8 mouse cellular contexts compared by ENCODE assay signal in the genomic region with DNA sequence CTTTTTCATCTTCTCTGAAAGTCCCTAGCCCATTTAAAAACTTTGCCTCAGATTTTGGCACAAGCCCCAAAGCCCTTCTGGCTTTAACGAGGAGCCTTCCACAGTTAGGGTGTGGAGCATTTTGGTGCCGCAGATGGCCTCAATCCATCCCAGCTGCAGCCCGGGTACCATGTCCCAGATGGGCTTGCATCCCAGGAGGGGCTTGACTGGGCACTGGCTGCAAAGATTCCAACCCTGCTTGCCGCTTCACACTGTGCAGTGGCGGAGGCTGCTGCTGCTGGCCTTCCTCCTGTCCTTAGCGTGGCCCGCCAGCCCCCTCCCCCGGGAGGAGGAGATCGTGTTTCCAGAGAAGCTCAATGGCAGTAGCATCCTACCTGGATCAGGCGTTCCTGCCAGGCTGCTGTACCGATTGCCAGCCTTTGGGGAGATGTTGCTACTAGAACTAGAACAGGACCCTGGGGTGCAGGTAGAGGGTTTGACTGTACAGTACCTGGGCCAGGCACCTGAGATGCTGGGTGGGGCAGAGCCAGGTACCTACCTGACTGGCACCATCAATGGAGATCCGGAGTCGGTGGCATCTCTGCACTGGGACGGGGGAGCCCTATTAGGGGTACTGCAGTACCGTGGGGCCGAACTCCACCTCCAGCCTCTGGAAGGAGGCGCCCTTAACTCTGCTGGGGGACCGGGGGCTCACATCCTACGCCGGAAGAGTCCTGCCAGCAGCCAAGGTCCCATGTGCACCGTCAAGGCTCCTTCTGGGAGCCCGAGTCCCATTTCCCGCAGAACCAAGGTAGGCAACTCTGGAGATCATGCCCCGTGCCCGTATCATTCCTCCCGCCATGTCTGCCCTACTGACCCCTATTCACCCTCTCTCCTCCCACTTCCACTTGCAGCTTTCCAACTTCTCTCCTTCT. TPM values are rescaled to one million over a fixed set of nuclear protein-coding genes. Genes with fewer than 3 reads are reported as not detected.
DNase-seq lines count a peak whose midpoint lies in the region; ATAC-seq and TF ChIP-seq lines count a peak whose summit lies in the region.

A gene (minus strand): TSS at position 709 of the 914 bp plus-strand sequence.

- no peaks in the 10 kb centered on the region for H3K36me3 ChIP-seq in testis, adult 2 months (ENCODE audit: control insufficient read depth, insufficient read depth, low read length)

- H3K27me3 ChIP-seq in testis, adult 2 months (ENCODE audit: control insufficient read depth, insufficient read depth, low read length), result no peaks in the 10 kb centered on the region

- no peak for TF ChIP-seq CTCF in testis, adult 2 months (IDR thresholded peaks at IDR 0.05; ENCODE audit: control insufficient read depth, insufficient read depth, insufficient replicate concordance, low read depth, low read length)

- no peak for DNase-seq in testis, postnatal 10 days (ENCODE audit: low spot score)
- peak; percentile 55 for DNase-seq in embryo, embryonic 10.5 days (ENCODE audit: low spot score)
- DNase-seq in heart, adult 18-20 months, result peak in 1 of 2 experiments; percentile 30
- no peak for DNase-seq in large intestine, adult 2 months (ENCODE audit: low read depth, low spot score)
- no peak for DNase-seq in spleen, postnatal 36 days (ENCODE audit: low spot score in 2 of 2)
- no peak for DNase-seq in cerebellum, adult 9-11 months

- H3K27ac ChIP-seq in testis, adult 2 months (ENCODE audit: control insufficient read depth, insufficient read depth, low read depth, low read length), result no peak within 1 kb of the TSS

- no peak within 1 kb of the TSS for H3K4me3 ChIP-seq in testis, adult 2 months (ENCODE audit: control insufficient read depth, low read depth, low read length)

- TF ChIP-seq POLR2A in testis, adult 2 months (IDR thresholded peaks at IDR 0.05; ENCODE audit: control insufficient read depth, low read depth, low read length), result no peak

- ATAC-seq in megakaryocyte-erythroid progenitor cell, adult 5-6 weeks (replicated peaks; ENCODE audit: low FRiP score, low TSS enrichment, poor library complexity, severe bottlenecking), result no peak

- 33% methylated on average over 26 of the region's 26 CpGs for WGBS in large intestine, adult 2 months

- H3K4me1 ChIP-seq in testis, adult 2 months (ENCODE audit: control insufficient read depth, insufficient read depth, low read length), result peaks cover 16% of the 10 kb centered on the region

RNA-seq across cellular contexts. Expression of the gene that starts here (rescaled TPM):
- polyA plus RNA-seq in testis, adult 2 months (2012; rRNA removed), result 86.0 and 91.4 TPM in 2 replicates
- total RNA-seq in heart, adult 18-20 months (2021), result 1,000 to 10,000 TPM; 1,592 to 1,593 TPM
- polyA plus RNA-seq in large intestine, adult 2 months (2012; rRNA removed), result 167 and 181 TPM in 2 replicates
- total RNA-seq in megakaryocyte-erythroid progenitor cell, adult 5-6 weeks (2014; fragmentation: Nextera tagmentation), result 273 and 313 TPM in 2 replicates
- 280 and 331 TPM in 2 replicates for total RNA-seq in megakaryocyte-erythroid progenitor cell, adult 5-6 weeks (2017)

Comparison
In these comparisons a context has a peak if more than half of its experiments do, and no peak if none do; other contexts are left out.
1. RNA of the gene that starts here (total RNA-seq): 1,592 to 1,593 TPM in heart, adult 18-20 months; 273 to 331 TPM in megakaryocyte-erythroid progenitor cell, adult 5-6 weeks; every median in the first group is over 4 times any median in the second.